Mouse (Mus musculus): ENCODE results near the gene Arhgap31. TPM values are rescaled to one million over a fixed set of nuclear protein-coding genes. Genes with fewer than 3 reads are reported as not detected.

Gene Arhgap31
- polyA plus RNA-seq (2015; fragmentation: Nextera tagmentation; extraction: Ambion mirVana) = 36.1 and 36.5 TPM in 2 replicates

DNA sequence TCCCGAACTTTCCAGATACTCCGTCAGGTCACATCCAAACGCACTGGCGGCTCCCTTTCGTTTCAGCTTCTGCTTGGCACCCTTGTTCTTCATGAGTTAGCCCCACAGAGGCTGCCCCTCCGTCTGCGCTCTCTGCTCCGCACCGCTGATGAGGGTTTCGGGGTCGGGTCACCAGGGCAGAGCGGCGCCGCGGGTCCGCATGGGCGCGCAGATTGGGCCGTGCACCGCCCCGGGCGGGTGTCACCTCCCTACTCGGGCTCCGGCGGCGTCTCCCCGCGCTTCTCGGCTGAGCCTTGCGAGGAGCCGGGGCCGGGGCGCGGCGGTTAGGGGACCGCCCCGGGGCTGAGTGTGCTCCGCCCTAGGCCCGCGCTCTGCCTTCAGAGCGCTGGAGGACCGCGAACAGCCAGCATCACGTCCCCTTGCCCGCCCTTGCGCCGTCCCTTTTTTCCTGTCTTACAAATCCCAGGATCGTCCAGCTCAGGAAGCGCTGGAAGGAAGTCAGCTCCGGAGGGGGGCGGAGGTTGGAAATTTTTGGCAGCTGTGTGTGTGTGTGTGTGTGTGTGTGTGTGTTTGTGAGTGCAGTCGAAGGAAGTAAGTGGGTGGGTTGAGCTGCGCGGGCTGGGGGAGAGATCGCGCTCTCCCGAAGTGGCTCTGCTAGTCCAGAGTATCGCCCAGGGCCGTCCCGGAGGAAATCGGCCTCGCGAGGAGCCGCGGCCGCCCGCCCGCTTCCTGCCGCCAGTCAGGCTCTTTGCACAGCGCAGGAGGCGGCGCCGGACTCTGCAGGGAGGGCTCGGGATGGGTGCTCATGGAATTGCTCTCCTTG, at the start of gene Arhgap31:
Gene Arhgap31, minus strand, starts transcription at position 694 of the 823 bp plus-strand sequence.
- Histone ChIP-seq H3K9ac (peak within 1 kb of the TSS; percentile 98), H3K27ac (peak within 1 kb of the TSS; percentile 99), H3K4me1 (replicated peaks) (peaks cover 38% of the 10 kb centered on the region), H3K27me3 (no peaks in the 10 kb centered on the region), H3K4me3 (peak within 1 kb of the TSS; percentile 82), H3K36me3 (no peaks in the 10 kb centered on the region), H3K9me3 (replicated peaks) (no peaks in the 10 kb centered on the region), H3K4me2 (peak within 1 kb of the TSS; percentile 58)
- under 1% methylated on average over 73 of the region's 74 CpGs for WGBS
- peak; percentile 91 for ATAC-seq (replicated peaks; ENCODE audit: insufficient number of reproducible peaks, insufficient read depth, low FRiP score, low read depth)

- Histone ChIP-seq H3K27me3 (no peaks in the 10 kb centered on the region), H3K4me2 (no peak overlapping the region), H3K4me1 (replicated peaks) (peaks cover 12% of the 10 kb centered on the region), H3K4me3 (no peak overlapping the region), H3K9me3 (replicated peaks) (no peaks in the 10 kb centered on the region), H3K27ac (no peak overlapping the region), H3K9ac (no peak overlapping the region), H3K36me3 (peaks cover 14% of the 10 kb centered on the region)
- 83% methylated on average over 8 of the region's 8 CpGs for WGBS
- ATAC-seq (replicated peaks; ENCODE audit: insufficient number of reproducible peaks, insufficient read depth, low FRiP score, low read depth) = no peak
Observed at GRCm38 (mm10) chr16:38762401-38762800, 49.3 kb upstream of the Arhgap31 start.

DNA sequence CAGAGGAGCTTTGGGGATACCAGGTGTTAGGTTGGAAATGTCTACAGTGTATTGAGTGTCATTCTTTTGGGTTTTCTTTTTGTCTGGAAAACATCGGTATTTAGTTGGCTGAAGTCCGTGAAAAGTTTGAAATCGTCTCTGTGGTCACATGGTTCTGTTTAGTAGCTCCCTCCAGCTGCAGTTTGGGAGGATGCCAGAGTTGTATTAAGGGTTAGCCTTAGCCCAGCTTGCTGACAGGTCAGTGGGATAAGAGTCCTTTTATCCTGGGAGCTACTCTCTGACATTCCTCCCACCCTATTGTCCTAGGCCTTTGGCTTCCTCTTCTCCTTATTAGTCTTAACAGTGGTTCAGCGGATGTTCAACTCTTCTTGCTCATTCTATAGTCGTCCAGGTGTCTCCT, 48.9 kb upstream of the Arhgap31 start:
- peaks cover 12% of the 10 kb centered on the region for H3K4me1 ChIP-seq (replicated peaks)
- no peaks in the 10 kb centered on the region for H3K9me3 ChIP-seq (replicated peaks)
- no peak overlapping the region for H3K4me3 ChIP-seq
- WGBS = 64% methylated on average over 5 of the region's 5 CpGs
- H3K27me3 ChIP-seq = no peaks in the 10 kb centered on the region
- H3K27ac ChIP-seq = no peak overlapping the region
- H3K36me3 ChIP-seq = peaks cover 11% of the 10 kb centered on the region
- H3K9ac ChIP-seq = no peak overlapping the region
- H3K4me2 ChIP-seq = no peak overlapping the region
- no peak for ATAC-seq (replicated peaks; ENCODE audit: insufficient number of reproducible peaks, insufficient read depth, low FRiP score, low read depth)

- Histone ChIP-seq H3K27me3 (no peaks in the 10 kb centered on the region), H3K4me1 (replicated peaks) (peaks cover 18% of the 10 kb centered on the region), H3K27ac (no peak overlapping the region), H3K4me2 (no peak overlapping the region), H3K4me3 (no peak overlapping the region), H3K36me3 (peaks cover 8% of the 10 kb centered on the region), H3K9me3 (replicated peaks) (no peaks in the 10 kb centered on the region), H3K9ac (no peak overlapping the region)
- no peak for ATAC-seq (replicated peaks; ENCODE audit: insufficient number of reproducible peaks, insufficient read depth, low FRiP score, low read depth)
- WGBS = 78% methylated on average over 6 of the region's 6 CpGs
Observed at GRCm38 (mm10) chr16:38760834-38761375, 47.8 kb upstream of the Arhgap31 start.

GRCm38 (mm10) chr16:38760239-38760638, 47.2 kb upstream of the Arhgap31 start:
- Histone ChIP-seq H3K4me3 (no peak overlapping the region), H3K9ac (no peak overlapping the region), H3K4me2 (no peak overlapping the region), H3K4me1 (replicated peaks) (peaks cover 22% of the 10 kb centered on the region), H3K9me3 (replicated peaks) (no peaks in the 10 kb centered on the region), H3K36me3 (peaks cover 8% of the 10 kb centered on the region), H3K27me3 (no peaks in the 10 kb centered on the region), H3K27ac (no peak overlapping the region)
- 89% methylated on average over 5 of the region's 5 CpGs for WGBS
- ATAC-seq (replicated peaks; ENCODE audit: insufficient number of reproducible peaks, insufficient read depth, low FRiP score, low read depth) = no peak

- Histone ChIP-seq H3K36me3 (peaks cover 8% of the 10 kb centered on the region), H3K27ac (peak overlapping the region; percentile 49)
Observed at GRCm38 (mm10) chr16:38758104-38758861, 45.2 kb upstream of the Arhgap31 start.

GRCm38 (mm10) chr16:38757626-38758025, 44.6 kb upstream of the Arhgap31 start:
- H3K36me3 ChIP-seq = peaks cover 8% of the 10 kb centered on the region
- no peak overlapping the region for H3K4me3 ChIP-seq
- H3K9me3 ChIP-seq (replicated peaks) = no peaks in the 10 kb centered on the region
- no peak overlapping the region for H3K4me2 ChIP-seq
- WGBS = 94% methylated on average over 19 of the region's 19 CpGs
- ATAC-seq (replicated peaks; ENCODE audit: insufficient number of reproducible peaks, insufficient read depth, low FRiP score, low read depth) = no peak
- H3K27me3 ChIP-seq = no peaks in the 10 kb centered on the region
- peaks cover 28% of the 10 kb centered on the region for H3K4me1 ChIP-seq (replicated peaks)
- H3K9ac ChIP-seq = no peak overlapping the region
- peak overlapping the region; percentile 16; the same call in 1 of the 2 replicates for H3K27ac ChIP-seq

More at GRCm38 (mm10) chr16:38758104-38758861, 45.2 kb upstream of the Arhgap31 start:
- Histone ChIP-seq H3K4me2 (no peak overlapping the region), H3K4me3 (no peak overlapping the region), H3K27me3 (no peaks in the 10 kb centered on the region), H3K4me1 (replicated peaks) (peaks cover 22% of the 10 kb centered on the region), H3K9me3 (replicated peaks) (no peaks in the 10 kb centered on the region), H3K9ac (no peak overlapping the region)
- no peak for ATAC-seq (replicated peaks; ENCODE audit: insufficient number of reproducible peaks, insufficient read depth, low FRiP score, low read depth)
- WGBS = 75% methylated on average over 12 of the region's 12 CpGs

DNA sequence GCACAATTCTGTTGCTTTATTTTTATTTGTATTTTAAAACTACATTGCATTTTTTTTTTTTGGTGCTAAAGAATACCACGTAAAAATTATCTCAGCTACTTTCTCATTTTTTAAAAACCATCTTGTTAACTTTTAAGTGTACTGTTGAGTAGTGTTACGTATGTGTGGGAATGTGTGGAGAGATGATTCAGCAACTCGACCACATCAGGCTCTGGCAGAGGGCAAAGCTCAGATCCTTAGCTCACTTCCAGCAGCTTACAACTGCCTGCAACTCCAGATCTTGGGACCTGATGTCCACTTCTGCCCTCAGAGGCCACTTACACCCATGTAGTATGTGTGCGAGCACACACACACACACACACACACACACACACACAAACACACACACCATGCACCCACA, 43.5 kb upstream of the Arhgap31 start:
- H3K36me3 ChIP-seq = peaks cover 8% of the 10 kb centered on the region
- no peak overlapping the region for H3K9ac ChIP-seq
- H3K27ac ChIP-seq = peak overlapping the region; percentile 71
- no peak overlapping the region for H3K4me2 ChIP-seq
- H3K4me1 ChIP-seq (replicated peaks) = peaks cover 28% of the 10 kb centered on the region
- no peak overlapping the region for H3K4me3 ChIP-seq
- WGBS = 53% methylated on average over 4 of the region's 4 CpGs
- H3K27me3 ChIP-seq = no peaks in the 10 kb centered on the region
- ATAC-seq (replicated peaks; ENCODE audit: insufficient number of reproducible peaks, insufficient read depth, low FRiP score, low read depth) = no peak
- H3K9me3 ChIP-seq (replicated peaks) = no peaks in the 10 kb centered on the region

DNA sequence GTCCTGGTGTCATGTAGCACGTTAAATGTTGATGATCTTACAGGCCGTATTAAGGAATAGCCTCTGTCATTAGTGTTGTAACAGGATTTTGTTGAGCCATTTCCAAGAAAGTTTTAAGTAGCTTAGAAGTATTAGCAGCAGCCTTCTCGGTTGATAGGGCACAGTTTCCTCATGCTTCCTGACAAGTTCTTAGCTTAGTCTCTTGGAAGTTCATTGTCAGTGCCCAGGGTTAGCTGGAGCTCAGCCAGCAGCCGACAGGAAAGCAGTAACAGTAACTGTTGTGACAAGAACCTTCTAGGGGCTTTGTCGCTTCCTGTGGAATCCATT, 43.1 kb upstream of the Arhgap31 start:
- Histone ChIP-seq H3K4me1 (replicated peaks) (peaks cover 25% of the 10 kb centered on the region), H3K4me2 (no peak overlapping the region), H3K27me3 (no peaks in the 10 kb centered on the region), H3K9ac (no peak overlapping the region), H3K27ac (peak overlapping the region; percentile 71), H3K36me3 (peaks cover 8% of the 10 kb centered on the region), H3K9me3 (replicated peaks) (no peaks in the 10 kb centered on the region), H3K4me3 (no peak overlapping the region)
- ATAC-seq (replicated peaks; ENCODE audit: insufficient number of reproducible peaks, insufficient read depth, low FRiP score, low read depth) = 0 out of 2 replicates have a peak, but pooled peaks have one; percentile 34
- WGBS = 28% methylated on average over 5 of the region's 5 CpGs

GRCm38 (mm10) chr16:38755452-38756176, 42.5 kb upstream of the Arhgap31 start:
- 47% methylated on average over 7 of the region's 7 CpGs for WGBS
- no peak for ATAC-seq (replicated peaks; ENCODE audit: insufficient number of reproducible peaks, insufficient read depth, low FRiP score, low read depth)
- Histone ChIP-seq H3K27ac (peak overlapping the region; percentile 71), H3K4me1 (replicated peaks) (peaks cover 25% of the 10 kb centered on the region), H3K36me3 (peaks cover 8% of the 10 kb centered on the region), H3K9me3 (replicated peaks) (no peaks in the 10 kb centered on the region), H3K4me3 (no peak overlapping the region), H3K27me3 (no peaks in the 10 kb centered on the region), H3K9ac (no peak overlapping the region), H3K4me2 (no peak overlapping the region)

DNA sequence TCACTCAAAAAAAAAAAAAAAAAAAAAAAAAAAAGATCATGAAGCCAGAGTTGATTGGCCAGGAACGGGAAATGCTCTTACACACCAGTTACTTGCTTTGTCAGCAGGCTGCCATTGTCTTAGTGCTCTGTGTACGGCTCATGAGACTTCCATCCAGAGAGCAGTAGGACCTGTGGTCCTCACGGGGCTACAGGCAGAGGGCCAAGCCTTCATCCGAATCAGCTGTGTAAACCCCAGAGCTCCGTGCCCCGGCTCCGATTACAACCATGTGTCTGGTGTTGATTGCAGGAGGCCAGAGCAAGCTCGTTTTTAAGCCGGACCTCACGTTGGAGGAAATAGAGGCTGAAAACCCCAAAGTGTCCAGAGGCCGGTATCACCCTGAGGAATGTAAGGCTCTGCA, 40.6 kb upstream of the Arhgap31 start:
- Histone ChIP-seq H3K9me3 (replicated peaks) (no peaks in the 10 kb centered on the region), H3K9ac (no peak overlapping the region), H3K36me3 (peaks cover under 1% of the 10 kb centered on the region), H3K27me3 (no peaks in the 10 kb centered on the region), H3K4me2 (no peak overlapping the region), H3K27ac (no peak overlapping the region), H3K4me3 (no peak overlapping the region), H3K4me1 (replicated peaks) (peaks cover 25% of the 10 kb centered on the region)
- 43% methylated on average over 11 of the region's 11 CpGs for WGBS
- ATAC-seq (replicated peaks; ENCODE audit: insufficient number of reproducible peaks, insufficient read depth, low FRiP score, low read depth) = no peak; the same call in 1 of the 2 replicates
